Mouse (Mus musculus): Measurements from ENCODE around the gene Zfp984. TPM values are rescaled to one million over a fixed set of nuclear protein-coding genes. Genes with fewer than 3 reads are reported as not detected.
"Not testable (repeated sequence)": the region's sequence is repeated elsewhere in the genome, so short reads cannot be mapped to it uniquely, and the experiment has no call there.

The Zfp984 gene
- 4.3 and 4.6 TPM in 2 replicates for polyA plus RNA-seq (2015; fragmentation: Nextera tagmentation; extraction: Ambion mirVana)

GRCm38 (mm10) chr4:147809292-147809965, at the start of gene Zfp984:
TSS of gene Zfp984 (minus strand) at chr4:147809788.
- H3K36me3 ChIP-seq (ENCODE audit: control insufficient read depth, insufficient read depth, low read length); H3K4me1 ChIP-seq (replicated peaks; ENCODE audit: control insufficient read depth, insufficient read depth); H3K27me3 ChIP-seq (ENCODE audit: control insufficient read depth, insufficient read depth, low read length); H3K9me3 ChIP-seq (ENCODE audit: control insufficient read depth, low read length): not testable (repeated sequence)
- Histone ChIP-seq H3K9ac (ENCODE audit: low read length) (peak within 1 kb of the TSS; percentile 56), H3K4me3 (ENCODE audit: low read depth, low read length) (peak within 1 kb of the TSS; percentile 47), H3K27ac (replicated peaks) (peak within 1 kb of the TSS; percentile 61), H3K4me2 (replicated peaks; ENCODE audit: low read depth) (peak within 1 kb of the TSS; percentile 68)
- peak; percentile 73 for DNase-seq (ENCODE audit: low spot score)
- 12% methylated on average over 15 of the region's 15 CpGs for WGBS
- ATAC-seq (ENCODE audit: low FRiP score, low TSS enrichment): peak; percentile 59; the same call in 1 of the 2 replicates

- ATAC-seq (ENCODE audit: low FRiP score, low TSS enrichment): no peak
- Histone ChIP-seq H3K4me1 (replicated peaks; ENCODE audit: control insufficient read depth, insufficient read depth) (no peaks in the 10 kb centered on the region), H3K9me3 (ENCODE audit: control insufficient read depth, low read length) (no peaks in the 10 kb centered on the region), H3K27ac (replicated peaks) (no peak overlapping the region), H3K4me2 (replicated peaks; ENCODE audit: low read depth) (no peak overlapping the region), H3K4me3 (ENCODE audit: low read depth, low read length) (no peak overlapping the region), H3K9ac (ENCODE audit: low read length) (no peak overlapping the region), H3K27me3 (ENCODE audit: control insufficient read depth, insufficient read depth, low read length) (no peaks in the 10 kb centered on the region), H3K36me3 (ENCODE audit: control insufficient read depth, insufficient read depth, low read length) (no peaks in the 10 kb centered on the region)
- 79% methylated on average over 2 of the region's 2 CpGs for WGBS
- no peak for TF ChIP-seq CTCF (IDR thresholded peaks at IDR 0.05; ENCODE audit: low read depth)
- TF ChIP-seq EP300 (optimal IDR thresholded peaks at IDR 0.05): no peak
- DNase-seq (ENCODE audit: low spot score): no peak
Observed at GRCm38 (mm10) chr4:147850776-147851175, 41.2 kb upstream of the Zfp984 start.

GRCm38 (mm10) chr4:147848584-147848991, 39.0 kb upstream of the Zfp984 start:
- Histone ChIP-seq H3K9ac (ENCODE audit: low read length) (peak overlapping the region; percentile 64), H3K36me3 (ENCODE audit: control insufficient read depth, insufficient read depth, low read length) (0 out of 2 replicates have a peak, but pooled peaks cover 2% of the 10 kb centered on the region), H3K4me1 (replicated peaks; ENCODE audit: control insufficient read depth, insufficient read depth) (no peaks in the 10 kb centered on the region), H3K4me3 (ENCODE audit: low read depth, low read length) (peak overlapping the region; percentile 94), H3K27ac (replicated peaks) (no peak overlapping the region; the same call in 1 of the 2 replicates), H3K4me2 (replicated peaks; ENCODE audit: low read depth) (peak overlapping the region; percentile 57), H3K27me3 (ENCODE audit: control insufficient read depth, insufficient read depth, low read length) (no peaks in the 10 kb centered on the region), H3K9me3 (ENCODE audit: control insufficient read depth, low read length) (no peaks in the 10 kb centered on the region)
- TF ChIP-seq EP300 (optimal IDR thresholded peaks at IDR 0.05): no peak
- no peak for TF ChIP-seq CTCF (IDR thresholded peaks at IDR 0.05; ENCODE audit: low read depth)
- 2% methylated on average over 4 of the region's 4 CpGs for WGBS
- DNase-seq (ENCODE audit: low spot score) (no peak), ATAC-seq (ENCODE audit: low FRiP score, low TSS enrichment) (peak; percentile 72)

- Histone ChIP-seq H3K4me3 (ENCODE audit: low read depth, low read length) (peak within 1 kb of the TSS; percentile 94), H3K36me3 (ENCODE audit: control insufficient read depth, insufficient read depth, low read length) (0 out of 2 replicates have a peak, but pooled peaks cover 3% of the 10 kb centered on the region), H3K27ac (replicated peaks) (no peak within 1 kb of the TSS; the same call in 1 of the 2 replicates), H3K9me3 (ENCODE audit: control insufficient read depth, low read length) (no peaks in the 10 kb centered on the region), H3K4me1 (replicated peaks; ENCODE audit: control insufficient read depth, insufficient read depth) (no peaks in the 10 kb centered on the region), H3K27me3 (ENCODE audit: control insufficient read depth, insufficient read depth, low read length) (no peaks in the 10 kb centered on the region), H3K9ac (ENCODE audit: low read length) (peak within 1 kb of the TSS; percentile 72), H3K4me2 (replicated peaks; ENCODE audit: low read depth) (peak within 1 kb of the TSS; percentile 57)
- peak; percentile 48 for DNase-seq (ENCODE audit: low spot score)
- TF ChIP-seq EP300 (optimal IDR thresholded peaks at IDR 0.05) (no peak), CTCF (IDR thresholded peaks at IDR 0.05; ENCODE audit: low read depth) (no peak)
- WGBS: 1% methylated on average over 23 of the region's 23 CpGs
- ATAC-seq (ENCODE audit: low FRiP score, low TSS enrichment): peak; percentile 89
Observed at GRCm38 (mm10) chr4:147847614-147848583, 38.3 kb upstream of the Zfp984 start, which contains the start of gene Zfp933. TSS of gene Zfp933 (minus strand) at chr4:147848366.

DNA sequence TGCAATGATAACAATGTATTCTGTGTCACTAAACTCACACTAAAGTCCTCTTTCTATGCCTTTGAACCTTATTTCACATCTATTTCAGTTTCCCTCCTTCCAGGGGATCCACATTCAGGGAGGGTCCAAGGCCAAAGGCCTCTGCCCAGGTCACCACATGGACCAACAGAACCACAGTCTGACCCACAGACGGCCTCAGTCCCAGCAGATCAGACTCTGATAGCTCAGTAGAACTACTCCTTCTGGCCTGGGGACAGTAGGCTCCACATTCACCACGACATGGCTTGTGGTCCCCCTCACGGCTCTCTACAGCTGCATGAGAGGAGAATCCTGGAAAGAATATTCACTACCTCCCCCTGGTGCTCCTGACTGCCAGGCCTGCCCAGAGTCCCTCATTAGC, 33.3 kb upstream of the Zfp984 start:
- Histone ChIP-seq H3K9me3 (ENCODE audit: control insufficient read depth, low read length) (peaks cover 2% of the 10 kb centered on the region; the same call in 1 of the 2 replicates), H3K27me3 (ENCODE audit: control insufficient read depth, insufficient read depth, low read length) (no peaks in the 10 kb centered on the region), H3K36me3 (ENCODE audit: control insufficient read depth, insufficient read depth, low read length) (peaks cover 5% of the 10 kb centered on the region; the same call in 1 of the 2 replicates), H3K4me1 (replicated peaks; ENCODE audit: control insufficient read depth, insufficient read depth) (no peaks in the 10 kb centered on the region), H3K27ac (replicated peaks) (no peak overlapping the region), H3K9ac (ENCODE audit: low read length) (no peak overlapping the region), H3K4me3 (ENCODE audit: low read depth, low read length) (no peak overlapping the region), H3K4me2 (replicated peaks; ENCODE audit: low read depth) (no peak overlapping the region)
- DNase-seq (ENCODE audit: low spot score): no peak
- TF ChIP-seq CTCF (IDR thresholded peaks at IDR 0.05; ENCODE audit: low read depth) (no peak), EP300 (optimal IDR thresholded peaks at IDR 0.05) (no peak)
- WGBS: 95% methylated on average over 3 of the region's 3 CpGs
- ATAC-seq (ENCODE audit: low FRiP score, low TSS enrichment): no peak

DNA sequence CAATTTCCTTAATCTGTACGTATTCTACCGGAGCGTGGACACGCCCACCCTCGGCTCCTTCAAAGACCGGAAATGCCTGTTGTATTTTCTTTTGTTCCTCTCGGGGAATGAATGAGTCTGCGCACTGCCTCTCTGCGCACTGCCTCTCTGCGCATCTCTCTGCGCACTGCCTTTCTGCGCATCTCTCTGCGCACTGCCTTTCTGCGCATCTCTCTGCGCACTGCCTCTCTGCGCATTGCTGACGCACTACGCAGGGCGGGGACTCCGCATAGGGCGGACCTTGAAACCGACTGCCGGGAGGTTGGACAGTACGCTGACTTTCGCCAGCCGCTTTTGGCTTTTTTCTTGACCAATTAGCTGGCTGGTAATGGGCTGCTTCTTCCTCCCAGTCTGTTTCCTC, 29.7 kb upstream of the Zfp984 start:
- H3K9ac ChIP-seq (ENCODE audit: low read length); H3K4me2 ChIP-seq (replicated peaks; ENCODE audit: low read depth); H3K27me3 ChIP-seq (ENCODE audit: control insufficient read depth, insufficient read depth, low read length); H3K4me1 ChIP-seq (replicated peaks; ENCODE audit: control insufficient read depth, insufficient read depth); H3K4me3 ChIP-seq (ENCODE audit: low read depth, low read length); DNase-seq (ENCODE audit: low spot score); H3K9me3 ChIP-seq (ENCODE audit: control insufficient read depth, low read length); H3K27ac ChIP-seq (replicated peaks); H3K36me3 ChIP-seq (ENCODE audit: control insufficient read depth, insufficient read depth, low read length); ATAC-seq (ENCODE audit: low FRiP score, low TSS enrichment): not testable (repeated sequence)
- 96% methylated on average over 16 of the region's 26 CpGs for WGBS
